Mouse (Mus musculus) megakaryocyte, embryonic 14.5 days (primary cell): ENCODE data around the gene C1rl. TPM values are rescaled to one million over a fixed set of nuclear protein-coding genes. Genes with fewer than 3 reads are reported as not detected.
"Not testable (repeated sequence)": the region's sequence is repeated elsewhere in the genome, so short reads cannot be mapped to it uniquely, and the experiment has no call there.

Experiments
- H3K27me3 ChIP-seq: replicated peaks from 2 replicates; pipeline ENCODE3; 2012; ENCODE audit warnings: inconsistent platforms
- H3K36me3 ChIP-seq: replicated peaks from 2 replicates; pipeline ENCODE3; 2012; ENCODE audit warnings: low read length, inconsistent platforms, mixed read lengths
- H3K4me1 ChIP-seq: 2 replicates; pipeline ENCODE4 v1.6.1; 2012; ENCODE audit warnings: inconsistent platforms
- H3K4me3 ChIP-seq: replicated peaks from 2 replicates; pipeline ENCODE3; 2012; ENCODE audit warnings: moderate library complexity, mild to moderate bottlenecking, inconsistent platforms
- H3K9me3 ChIP-seq: 2 replicates; pipeline ENCODE4 v1.6.1; 2012; ENCODE audit warnings: inconsistent platforms
- FLI1 ChIP-seq: IDR thresholded peaks from 2 replicates; pipeline ENCODE4 v1.6.1; 2012; ENCODE audit warnings: low read length, inconsistent platforms, mixed read lengths
- GATA1 ChIP-seq: IDR thresholded peaks from 3 replicates; pipeline ENCODE4 v1.6.1; 2012; ENCODE audit warnings: mixed read lengths, low read length, inconsistent platforms, borderline replicate concordance
- polyA plus RNA-seq: library from polyadenylated mRNA; stranded (reverse); fragments of >175 nt; gene quantifications from 2 replicates; pipeline ENCODE4 v1.2.3, GENCODE M21; 2012; ENCODE audit warnings: low replicate concordance; ENCODE audit not compliant: insufficient read depth

The C1rl gene
- polyA plus RNA-seq, 1 experiment = 0.96 TPM

GRCm38 (mm10) chr6:124453756-124454155 is 39.2 kb upstream of the C1rl start:
- Histone ChIP-seq H3K27me3 (peaks cover 3% of the 10 kb centered on the region), H3K36me3 (peaks cover 86% of the 10 kb centered on the region), H3K9me3 (no peaks in the 10 kb centered on the region), H3K4me1 (peaks cover 54% of the 10 kb centered on the region), H3K4me3 (no peak overlapping the region)
- TF ChIP-seq GATA1 (no peak), FLI1 (no peak)

DNA sequence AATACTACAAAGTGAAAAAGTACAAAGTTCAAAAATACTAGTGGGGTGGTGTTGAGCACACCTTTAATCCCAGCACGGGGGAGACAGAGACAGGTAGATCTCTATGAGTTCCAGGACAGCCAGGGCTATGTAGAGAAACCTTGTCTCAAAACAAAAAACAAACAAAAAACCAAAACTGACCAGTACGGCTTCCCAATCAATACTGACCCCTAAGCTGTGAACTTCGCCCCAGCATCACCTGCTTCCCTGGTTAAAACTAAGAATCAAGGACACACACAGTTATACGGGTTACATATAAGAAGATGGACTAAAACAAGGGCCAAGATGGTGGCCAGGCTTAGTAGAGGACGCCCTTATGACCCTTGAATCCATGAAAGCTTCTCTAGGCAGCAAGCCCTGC is 36.7 kb upstream of the C1rl start:
- peaks cover 57% of the 10 kb centered on the region for H3K4me1 ChIP-seq
- no peak for TF ChIP-seq FLI1
- no peak for TF ChIP-seq GATA1
- H3K4me3 ChIP-seq = no peak overlapping the region
- H3K36me3 ChIP-seq = peaks cover 83% of the 10 kb centered on the region
- H3K9me3 ChIP-seq = no peaks in the 10 kb centered on the region
- peaks cover 3% of the 10 kb centered on the region for H3K27me3 ChIP-seq

DNA sequence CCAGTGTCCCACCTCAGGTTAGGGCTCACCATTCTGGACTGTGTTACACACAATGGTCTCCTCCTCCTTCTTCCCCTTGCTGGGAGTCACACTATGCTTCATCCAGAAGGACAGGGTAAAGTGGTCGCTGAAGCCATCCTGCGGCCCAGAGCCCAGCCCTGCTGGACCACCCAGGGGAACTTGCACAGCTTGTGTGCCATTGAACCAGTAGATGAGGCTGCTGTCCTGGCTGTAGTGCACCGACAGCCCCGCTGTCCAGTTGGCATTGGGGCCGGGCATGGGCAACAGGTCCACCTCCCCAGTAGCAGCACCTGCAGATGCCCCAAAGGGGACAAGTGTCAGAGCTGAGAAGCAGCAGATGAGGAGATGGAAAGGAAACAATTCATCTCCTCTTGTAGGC is 35.1 kb upstream of the C1rl start:
- TF ChIP-seq GATA1 = no peak
- TF ChIP-seq FLI1 = no peak
- H3K4me3 ChIP-seq = no peak overlapping the region
- H3K27me3 ChIP-seq = peaks cover 5% of the 10 kb centered on the region
- peaks cover 89% of the 10 kb centered on the region for H3K36me3 ChIP-seq
- no peaks in the 10 kb centered on the region for H3K9me3 ChIP-seq
- H3K4me1 ChIP-seq = peaks cover 56% of the 10 kb centered on the region

DNA sequence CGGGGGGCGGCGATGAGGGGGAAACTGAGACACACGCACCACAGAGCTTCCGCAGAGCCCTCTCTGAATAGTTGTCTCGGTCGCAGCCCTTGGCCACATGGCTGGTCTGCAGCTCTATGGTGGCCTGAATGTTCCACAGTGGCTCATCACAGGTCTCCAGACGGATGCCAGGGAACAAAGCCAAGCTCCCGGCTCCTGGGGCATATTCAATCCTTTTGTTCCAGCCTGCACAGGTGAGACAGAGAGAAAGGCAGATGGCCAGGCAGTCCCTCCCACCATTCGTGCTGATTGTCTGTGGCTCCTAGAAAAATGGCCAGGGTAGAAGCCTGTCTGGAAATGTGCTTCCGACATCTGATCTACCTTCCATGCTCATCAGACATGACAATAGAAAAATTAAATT is 34.4 kb upstream of the C1rl start:
- no peaks in the 10 kb centered on the region for H3K9me3 ChIP-seq
- H3K27me3 ChIP-seq = peaks cover 7% of the 10 kb centered on the region
- H3K36me3 ChIP-seq = peaks cover 83% of the 10 kb centered on the region
- H3K4me3 ChIP-seq = no peak overlapping the region
- peaks cover 59% of the 10 kb centered on the region for H3K4me1 ChIP-seq
- TF ChIP-seq GATA1 (no peak), FLI1 (no peak)

DNA sequence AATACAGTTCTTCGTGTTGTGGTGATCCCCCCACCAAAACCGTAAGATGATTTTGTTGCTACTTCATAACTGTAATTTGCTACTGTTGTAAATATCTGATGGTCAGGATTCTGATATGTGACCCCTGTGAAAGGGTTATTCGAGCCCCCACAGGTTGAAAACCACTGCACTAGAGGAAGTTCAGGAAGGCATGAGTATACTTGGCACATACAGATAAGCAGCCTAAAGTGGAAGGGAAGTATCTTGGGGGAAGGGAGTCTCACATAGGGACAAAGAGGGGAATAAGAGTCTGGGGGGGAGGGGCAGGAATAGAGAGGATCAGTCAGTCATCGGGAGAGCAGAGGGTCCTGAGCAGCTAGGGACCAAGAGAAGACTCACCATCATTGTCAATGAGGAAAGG is 33.5 kb upstream of the C1rl start:
- TF ChIP-seq GATA1 (no peak), FLI1 (no peak)
- Histone ChIP-seq H3K36me3 (peaks cover 78% of the 10 kb centered on the region), H3K9me3 (no peaks in the 10 kb centered on the region), H3K4me3 (peak overlapping the region; percentile 5), H3K4me1 (peaks cover 68% of the 10 kb centered on the region), H3K27me3 (peaks cover 9% of the 10 kb centered on the region)

GRCm38 (mm10) chr6:124463881-124464291 is 29.0 kb upstream of the C1rl start:
- peaks cover 38% of the 10 kb centered on the region for H3K36me3 ChIP-seq
- H3K4me1 ChIP-seq = peaks cover 81% of the 10 kb centered on the region
- peaks cover 7% of the 10 kb centered on the region for H3K27me3 ChIP-seq
- H3K9me3 ChIP-seq = no peaks in the 10 kb centered on the region
- peak overlapping the region; percentile 93 for H3K4me3 ChIP-seq
- peak; percentile 30; the same call in 1 of the 2 replicates for TF ChIP-seq FLI1
- no peak for TF ChIP-seq GATA1

GRCm38 (mm10) chr6:124464305-124465271 is 28.3 kb upstream of the C1rl start, which contains the start of gene Clstn3:
TSS of gene Clstn3 (minus strand) at chr6:124464794.
- peak within 1 kb of the TSS; percentile 93 for H3K4me3 ChIP-seq

DNA sequence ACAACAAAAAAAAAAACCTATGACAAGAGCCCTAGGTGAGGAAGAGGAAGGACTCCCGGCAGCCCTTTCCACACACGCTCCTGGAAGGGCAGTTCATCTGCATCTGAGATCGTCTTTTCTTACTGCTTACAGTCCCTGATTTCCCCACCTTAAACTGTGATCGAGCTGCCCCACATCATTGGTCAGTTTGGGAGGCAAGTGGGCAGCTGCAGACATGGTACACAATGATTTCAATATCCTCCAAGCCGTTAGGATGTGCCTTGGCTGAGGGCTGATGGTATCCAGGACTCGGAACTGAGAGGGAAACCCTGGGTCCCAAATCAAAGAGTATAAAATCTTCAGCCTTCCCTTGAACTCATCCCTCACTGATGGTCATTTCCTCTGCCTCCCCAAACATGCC is 27.6 kb upstream of the C1rl start:
- H3K27me3 ChIP-seq = peaks cover 14% of the 10 kb centered on the region

More at GRCm38 (mm10) chr6:124464305-124465271, 28.3 kb upstream of the C1rl start, which contains the start of gene Clstn3:
- peaks cover 31% of the 10 kb centered on the region for H3K36me3 ChIP-seq
- TF ChIP-seq FLI1 (no peak), GATA1 (no peak)
- peaks cover 75% of the 10 kb centered on the region for H3K4me1 ChIP-seq
- H3K27me3 ChIP-seq = peaks cover 8% of the 10 kb centered on the region
- H3K9me3 ChIP-seq = no peaks in the 10 kb centered on the region

GRCm38 (mm10) chr6:124465729-124466128 is 27.2 kb upstream of the C1rl start:
- Histone ChIP-seq H3K27me3 (peaks cover 16% of the 10 kb centered on the region), H3K4me1 (peaks cover 63% of the 10 kb centered on the region), H3K36me3 (peaks cover 21% of the 10 kb centered on the region), H3K4me3 (no peak overlapping the region), H3K9me3 (no peaks in the 10 kb centered on the region)
- no peak for TF ChIP-seq FLI1
- TF ChIP-seq GATA1 = no peak

More for the DNA sequence above, 27.6 kb upstream of the C1rl start:
- no peak for TF ChIP-seq GATA1
- TF ChIP-seq FLI1 = no peak
- H3K9me3 ChIP-seq = no peaks in the 10 kb centered on the region
- H3K4me3 ChIP-seq = peak overlapping the region; percentile 31
- peaks cover 25% of the 10 kb centered on the region for H3K36me3 ChIP-seq
- peaks cover 67% of the 10 kb centered on the region for H3K4me1 ChIP-seq

DNA sequence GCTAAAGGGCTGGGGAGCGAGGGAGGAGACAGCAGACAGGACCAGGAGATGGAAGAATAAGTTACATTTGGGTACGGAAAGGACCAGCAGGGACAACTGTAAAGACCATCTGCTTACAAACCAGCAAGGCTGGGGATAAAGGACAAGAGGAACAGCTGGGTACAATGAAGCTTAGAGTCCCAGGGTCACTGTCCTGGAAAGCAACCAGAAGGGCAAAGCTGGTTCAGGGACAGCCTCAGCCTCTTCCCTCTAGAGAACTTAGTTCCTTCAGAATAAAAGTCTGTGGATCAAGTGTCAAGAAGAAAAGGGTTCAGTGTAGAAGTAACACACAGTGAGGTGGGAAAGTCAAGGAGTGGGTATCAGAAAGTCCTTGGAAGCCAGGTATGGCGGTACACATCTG is 21.8 kb upstream of the C1rl start:
- Histone ChIP-seq H3K36me3 (no peaks in the 10 kb centered on the region), H3K4me3 (no peak overlapping the region), H3K27me3 (peaks cover 14% of the 10 kb centered on the region), H3K4me1 (peaks cover 36% of the 10 kb centered on the region), H3K9me3 (no peaks in the 10 kb centered on the region)
- TF ChIP-seq GATA1 (no peak), FLI1 (no peak)

DNA sequence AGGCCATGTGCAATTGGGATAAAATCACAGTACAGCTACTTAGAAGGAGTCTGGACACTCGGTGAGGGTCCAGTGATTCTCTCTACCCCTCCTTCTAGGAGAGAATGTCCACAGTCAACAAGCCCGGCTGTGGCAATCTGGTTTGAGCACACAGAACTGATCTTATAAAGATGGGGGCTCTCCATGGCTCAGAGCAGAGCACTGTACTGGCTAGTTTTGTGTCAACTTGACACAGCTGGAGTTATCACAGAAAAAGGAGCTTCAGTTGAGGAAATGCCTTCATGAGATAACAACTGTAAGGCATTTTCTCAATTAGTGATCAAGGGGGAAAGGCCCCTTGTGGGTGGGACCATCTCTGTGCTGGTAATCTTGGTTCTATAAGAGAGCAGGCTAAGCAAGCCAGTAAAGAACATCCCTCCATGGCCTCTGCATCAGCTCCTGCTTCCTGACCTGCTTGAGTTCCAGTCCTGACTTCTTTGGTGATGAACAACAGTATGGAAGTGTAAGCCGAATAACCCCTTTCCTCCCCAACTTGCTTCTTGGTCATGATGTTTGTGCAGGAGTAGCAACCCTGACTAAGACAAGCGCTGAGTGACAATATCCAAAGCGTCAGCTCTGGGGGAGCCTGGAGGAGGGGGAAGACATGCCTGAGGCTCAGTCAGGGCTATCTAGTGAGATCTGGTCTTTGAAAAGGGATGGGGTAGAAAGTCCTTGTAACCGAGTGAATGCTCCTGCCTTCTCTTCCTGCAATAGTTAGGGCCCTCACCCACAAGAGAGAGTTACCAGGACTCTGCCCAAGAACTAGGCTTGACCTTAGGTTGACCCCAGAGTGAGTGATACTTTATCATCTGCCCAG is 20.9 kb upstream of the C1rl start:
- peaks cover 31% of the 10 kb centered on the region for H3K4me1 ChIP-seq
- peaks cover 16% of the 10 kb centered on the region for H3K27me3 ChIP-seq
- not testable (repeated sequence) for H3K36me3 ChIP-seq, H3K4me3 ChIP-seq, H3K9me3 ChIP-seq
